Mouse (Mus musculus): ENCODE data around the gene Ado.

The Ado gene

GRCm38 (mm10) chr10:67548877-67549731 lies at the start of gene Ado:
Ado (minus strand) TSS chr10:67548955.
- in situ Hi-C loops (cut with MboI, MseI), result loop anchor here (10.0 kb wide), 1 partner anchor 306 kb away; no protein-coding TSS in a partner anchor

- in situ Hi-C loops (cut with MboI, MseI), result no loop called here
These were observed 46.5 kb upstream of the Ado start for GRCm38 (mm10) chr10:67595278-67595677.

- in situ Hi-C loops (cut with MboI, MseI), result loop anchor here (10.0 kb wide), 1 partner anchor 1149 kb away; no protein-coding TSS in a partner anchor
These were observed 37.3 kb upstream of the Ado start for GRCm38 (mm10) chr10:67585873-67586610.

GRCm38 (mm10) chr10:67581698-67582285 lies 33.0 kb upstream of the Ado start:
- in situ Hi-C loops (cut with MboI, MseI), result loop anchor here (10.0 kb wide), 1 partner anchor 1153 kb away; no protein-coding TSS in a partner anchor

GRCm38 (mm10) chr10:67579830-67580229 lies 31.1 kb upstream of the Ado start:
- in situ Hi-C loops (cut with MboI, MseI), result loop anchor here (10.0 kb wide), 1 partner anchor 1155 kb away; no protein-coding TSS in a partner anchor

GRCm38 (mm10) chr10:67573310-67573709 lies 24.6 kb upstream of the Ado start:
- in situ Hi-C loops (cut with MboI, MseI), result no loop called here

- in situ Hi-C loops (cut with MboI, MseI), result no loop called here
These were observed 22.7 kb upstream of the Ado start for GRCm38 (mm10) chr10:67571443-67571842.

- in situ Hi-C loops (cut with MboI, MseI), result no loop called here
These were observed 20.8 kb upstream of the Ado start for GRCm38 (mm10) chr10:67569539-67569938.

GRCm38 (mm10) chr10:67566104-67566503 lies 17.3 kb upstream of the Ado start:
- in situ Hi-C loops (cut with MboI, MseI), result no loop called here

GRCm38 (mm10) chr10:67564509-67564908 lies 15.8 kb upstream of the Ado start:
- in situ Hi-C loops (cut with MboI, MseI), result no loop called here

GRCm38 (mm10) chr10:67561185-67561584 lies 12.4 kb upstream of the Ado start:
- in situ Hi-C loops (cut with MboI, MseI), result no loop called here

GRCm38 (mm10) chr10:67559765-67560394 lies 11.1 kb upstream of the Ado start:
- in situ Hi-C loops (cut with MboI, MseI), result no loop called here

- in situ Hi-C loops (cut with MboI, MseI), result no loop called here
These were observed 9.3 kb upstream of the Ado start for GRCm38 (mm10) chr10:67558053-67558452.

- in situ Hi-C loops (cut with MboI, MseI), result loop anchor here (10.0 kb wide), 1 partner anchor 306 kb away; no protein-coding TSS in a partner anchor
These were observed 397 bp downstream of the Ado start for GRCm38 (mm10) chr10:67548261-67548854.

- in situ Hi-C loops (cut with MboI, MseI), result loop anchor here (10.0 kb wide), 1 partner anchor 307 kb away; no protein-coding TSS in a partner anchor
These were observed 900 bp downstream of the Ado start for GRCm38 (mm10) chr10:67547850-67548260.

- in situ Hi-C loops (cut with MboI, MseI), result loop anchor here (5.0 to 10.0 kb wide), 2 partner anchors 187 to 314 kb away; no protein-coding TSS in a partner anchor
These were observed 8.2 kb downstream of the Ado start for GRCm38 (mm10) chr10:67540591-67540990.

GRCm38 (mm10) chr10:67539401-67539730 lies 9.4 kb downstream of the Ado start:
- in situ Hi-C loops (cut with MboI, MseI), result loop anchor here (10.0 kb wide), 1 partner anchor 115 kb away; no protein-coding TSS in a partner anchor

- in situ Hi-C loops (cut with MboI, MseI), result loop anchor here (10.0 kb wide), 1 partner anchor 116 kb away; no protein-coding TSS in a partner anchor
These were observed 10.0 kb downstream of the Ado start for GRCm38 (mm10) chr10:67538585-67539400.

- in situ Hi-C loops (cut with MboI, MseI), result loop anchor here (10.0 kb wide), 1 partner anchor 117 kb away; no protein-coding TSS in a partner anchor
These were observed 10.6 kb downstream of the Ado start for GRCm38 (mm10) chr10:67538106-67538505.
